ENCODE assay signal across 10 mouse cellular contexts in genomic region chr6:85136784-85137183, GRCm38 (mm10). TPM values are rescaled to one million over a fixed set of nuclear protein-coding genes. Genes with fewer than 3 reads are reported as not detected.
DNase-seq lines count a peak whose midpoint lies in the region; ATAC-seq and TF ChIP-seq lines count a peak whose summit lies in the region.
"Not testable (repeated sequence)": the region's sequence is repeated elsewhere in the genome, so short reads cannot be mapped to it uniquely, and the experiment has no call there.
"Had no signal": no experiment of that assay in that cellular context is flagged by ENCODE, and none has a peak within 500 bp of the region (broad histone marks: within the 10 kb centered on the region; RNA-seq: fewer than 3 reads in every experiment).

No protein-coding gene starts in this region.

- H3K4me2 ChIP-seq in forebrain, embryonic 14.5 days (ENCODE audit: low read length) = peak overlapping the region; percentile 58
- H3K4me2 ChIP-seq in heart, embryonic 16.5 days (ENCODE audit: low read depth, low read length) = peak overlapping the region; percentile 68
- peak overlapping the region; percentile 80 for H3K4me2 ChIP-seq in intestine, postnatal 0 days (replicated peaks; ENCODE audit: low read depth)
- peak overlapping the region; percentile 53 for H3K4me2 ChIP-seq in limb, embryonic 15.5 days
- H3K4me2 ChIP-seq in lung, postnatal 0 days (replicated peaks; ENCODE audit: low read depth, low read length) = peak overlapping the region; percentile 59
- peak overlapping the region; percentile 76 for H3K4me2 ChIP-seq in neural tube, embryonic 12.5 days (replicated peaks)

- H3K36me3 ChIP-seq in forebrain, embryonic 14.5 days (ENCODE audit: control insufficient read depth, insufficient read depth, low read length); lung, postnatal 0 days (ENCODE audit: insufficient read depth, low read length); neural tube, embryonic 12.5 days: not testable (repeated sequence)
- H3K36me3 ChIP-seq in heart, embryonic 16.5 days (ENCODE audit: control insufficient read depth, insufficient read depth) = peaks cover 12% of the 10 kb centered on the region
- H3K36me3 ChIP-seq in intestine, postnatal 0 days (ENCODE audit: control insufficient read depth, insufficient read depth) = peaks cover 18% of the 10 kb centered on the region
- peaks cover 18% of the 10 kb centered on the region for H3K36me3 ChIP-seq in limb, embryonic 15.5 days

- H3K27ac ChIP-seq in cortical plate, adult 2 months (ENCODE audit: insufficient read depth, low read length); forebrain, embryonic 14.5 days (ENCODE audit: low read depth, low read length); heart, embryonic 16.5 days (ENCODE audit: low read length); intestine, postnatal 0 days (ENCODE audit: low read depth, low read length); lung, postnatal 0 days (ENCODE audit: low read length); neural tube, embryonic 12.5 days: not testable (repeated sequence)
- peak overlapping the region; percentile 97 for H3K27ac ChIP-seq in limb, embryonic 15.5 days

- TF ChIP-seq POLR2A in cortical plate, adult 2 months (IDR thresholded peaks at IDR 0.05; ENCODE audit: extremely low read depth, insufficient read depth, low read length) = not testable (repeated sequence)

- not testable (repeated sequence) for H3K9me3 ChIP-seq in forebrain, embryonic 14.5 days (replicated peaks; ENCODE audit: control insufficient read depth, low read length); heart, embryonic 16.5 days (replicated peaks; ENCODE audit: control insufficient read depth, low read length); intestine, postnatal 0 days (ENCODE audit: control insufficient read depth); limb, embryonic 15.5 days; lung, postnatal 0 days (ENCODE audit: low read length); neural tube, embryonic 12.5 days

- TF ChIP-seq EP300 in lung, postnatal 0 days (IDR thresholded peaks at IDR 0.05) = not testable (repeated sequence)

- TF ChIP-seq CTCF in cortical plate, adult 2 months (IDR thresholded peaks at IDR 0.05; ENCODE audit: extremely low read depth, insufficient read depth, low read length); intestine, postnatal 0 days (IDR thresholded peaks at IDR 0.05; ENCODE audit: low read depth); lung, postnatal 0 days (IDR thresholded peaks at IDR 0.05): not testable (repeated sequence)

- 61% methylated on average over 7 of the region's 7 CpGs for WGBS in forebrain, embryonic 14.5 days
- 60% methylated on average over 7 of the region's 7 CpGs for WGBS in heart, embryonic 16.5 days
- 54% methylated on average over 7 of the region's 7 CpGs for WGBS in intestine, postnatal 0 days
- whole genome bisulfite sequencing in limb, embryonic 15.5 days = 55% methylated on average over 7 of the region's 7 CpGs
- WGBS in lung, postnatal 0 days = 49% methylated on average over 7 of the region's 7 CpGs
- WGBS in neural tube, embryonic 12.5 days = 66% methylated on average over 7 of the region's 7 CpGs

- not testable (repeated sequence) for H3K4me1 ChIP-seq in cortical plate, adult 2 months (ENCODE audit: control insufficient read depth, insufficient read depth, low read length); forebrain, embryonic 14.5 days (ENCODE audit: control insufficient read depth, insufficient read depth, low read length); heart, embryonic 16.5 days (ENCODE audit: control insufficient read depth, insufficient read depth, low read length); intestine, postnatal 0 days (replicated peaks; ENCODE audit: control insufficient read depth, insufficient read depth, low read length); limb, embryonic 15.5 days; lung, postnatal 0 days (ENCODE audit: insufficient read depth, low read depth, low read length); neural tube, embryonic 12.5 days

- not testable (repeated sequence) for ATAC-seq in forebrain, embryonic 14.5 days; heart, embryonic 16.5 days (replicated peaks; ENCODE audit: extremely low read depth, insufficient read depth, low FRiP score); limb, embryonic 15.5 days (ENCODE audit: insufficient number of reproducible peaks, low FRiP score, low TSS enrichment, low read depth); lung, postnatal 0 days; neural tube, embryonic 12.5 days (ENCODE audit: low FRiP score, low read depth)
- ATAC-seq in intestine, postnatal 0 days = 0 out of 2 replicates have a peak, but pooled peaks have one; percentile 1

- not testable (repeated sequence) for H3K9ac ChIP-seq in forebrain, embryonic 14.5 days (ENCODE audit: low read length); intestine, postnatal 0 days (ENCODE audit: low read depth, low read length); lung, postnatal 0 days (replicated peaks; ENCODE audit: low read depth)
- peak overlapping the region; percentile 94 for H3K9ac ChIP-seq in heart, embryonic 16.5 days (ENCODE audit: low read length)
- 0 out of 2 replicates have a peak overlapping the region, but pooled peaks have one; percentile 26 for H3K9ac ChIP-seq in limb, embryonic 15.5 days
- H3K9ac ChIP-seq in neural tube, embryonic 12.5 days = peak overlapping the region; percentile 74; the same call in 1 of the 2 replicates

- H3K4me3 ChIP-seq in cortical plate, adult 2 months (ENCODE audit: insufficient read depth, low read length) = peak overlapping the region; percentile 61
- peak overlapping the region; percentile 67 for H3K4me3 ChIP-seq in forebrain, embryonic 14.5 days (ENCODE audit: low read depth, low read length)
- H3K4me3 ChIP-seq in heart, embryonic 16.5 days (ENCODE audit: low read length) = peak overlapping the region; percentile 93
- H3K4me3 ChIP-seq in intestine, postnatal 0 days (ENCODE audit: low read depth, low read length) = peak overlapping the region; percentile 86
- peak overlapping the region; percentile 87 for H3K4me3 ChIP-seq in limb, embryonic 15.5 days
- peak overlapping the region; percentile 67 for H3K4me3 ChIP-seq in lung, postnatal 0 days (ENCODE audit: low read depth, low read length)
- not testable (repeated sequence) for H3K4me3 ChIP-seq in neural tube, embryonic 12.5 days

- H3K27me3 ChIP-seq in forebrain, embryonic 14.5 days (replicated peaks; ENCODE audit: control insufficient read depth, insufficient read depth, low read length); heart, embryonic 16.5 days (ENCODE audit: control insufficient read depth, insufficient read depth, low read length); intestine, postnatal 0 days (replicated peaks; ENCODE audit: control insufficient read depth, insufficient read depth, low read length); limb, embryonic 15.5 days; lung, postnatal 0 days (replicated peaks; ENCODE audit: insufficient read depth, low read length); neural tube, embryonic 12.5 days (replicated peaks): not testable (repeated sequence)

- DNase-seq in CD4-positive helper T cell, adult 2 months (ENCODE audit: low read depth, low spot score) = peak; percentile 7
- not testable (repeated sequence) for DNase-seq in forebrain, embryonic 14.5 days (ENCODE audit: low spot score); lung, postnatal 0 days (ENCODE audit: low spot score)

RNA-seq across cellular contexts. Expression of gene Spr, which starts 0.8 kb away (rescaled TPM):
- polyA plus RNA-seq in cortical plate, adult 2 months (2012; rRNA removed) = 15.3 and 18.5 TPM in 2 replicates
- polyA plus RNA-seq in forebrain, embryonic 14.5 days (2014; fragmentation: Nextera tagmentation; extraction: Ambion mirVana) = 57.6 and 59.4 TPM in 2 replicates
- 61.1 and 61.8 TPM in 2 replicates for polyA plus RNA-seq in heart, embryonic 16.5 days (2015; fragmentation: Nextera tagmentation; extraction: Ambion mirVana)
- polyA plus RNA-seq in intestine, postnatal 0 days (2015; fragmentation: Nextera tagmentation; extraction: Ambion mirVana) = 66.2 and 70.7 TPM in 2 replicates
- 38.4 and 47.1 TPM in 2 replicates for polyA plus RNA-seq in limb, embryonic 15.5 days (2015; fragmentation: Nextera tagmentation; extraction: Ambion mirVana)
- polyA plus RNA-seq in lung, postnatal 0 days (2015; fragmentation: Nextera tagmentation; extraction: Ambion mirVana) = 45.3 and 54.3 TPM in 2 replicates
- polyA plus RNA-seq in neural tube, embryonic 12.5 days (2016; fragmentation: Nextera tagmentation; extraction: Ambion mirVana) = 28.3 and 34.8 TPM in 2 replicates

RNA-seq across cellular contexts. Expression of gene Emx1, which starts 50.5 kb away (rescaled TPM):
- polyA plus RNA-seq in cortical plate, adult 2 months (2012; rRNA removed) = 46.4 and 51.2 TPM in 2 replicates
- 61.3 and 68.6 TPM in 2 replicates for polyA plus RNA-seq in forebrain, embryonic 14.5 days (2014; fragmentation: Nextera tagmentation; extraction: Ambion mirVana)
- not detected in 2 replicates for polyA plus RNA-seq in heart, embryonic 16.5 days (2015; fragmentation: Nextera tagmentation; extraction: Ambion mirVana)
- polyA plus RNA-seq in intestine, postnatal 0 days (2015; fragmentation: Nextera tagmentation; extraction: Ambion mirVana) = not detected in 2 replicates
- polyA plus RNA-seq in limb, embryonic 15.5 days (2015; fragmentation: Nextera tagmentation; extraction: Ambion mirVana) = 0.20 TPM in 1 of 2 replicates, not detected in the other
- polyA plus RNA-seq in lung, postnatal 0 days (2015; fragmentation: Nextera tagmentation; extraction: Ambion mirVana) = not detected in 2 replicates
- polyA plus RNA-seq in neural tube, embryonic 12.5 days (2016; fragmentation: Nextera tagmentation; extraction: Ambion mirVana) = 0.16 TPM in 1 of 2 replicates, not detected in the other
- polyA plus RNA-seq: adrenal gland, adult 2 months; Patski had no signal

Comparison
In these comparisons a context has a peak if more than half of its experiments do, and no peak if none do; other contexts are left out.
1. RNA of gene Emx1, which starts 50.5 kb away (polyA plus RNA-seq): 61.3 to 68.6 TPM in forebrain, embryonic 14.5 days and 46.4 to 51.2 TPM in cortical plate, adult 2 months; 0.20 TPM in limb, embryonic 15.5 days, 0.16 TPM in neural tube, embryonic 12.5 days, not detected in heart, embryonic 16.5 days, not detected in intestine, postnatal 0 days and not detected in lung, postnatal 0 days; every median in the first group is over 10 times any median in the second.
2. Peak in every context shown above with its lines, with median percentiles within 50 percentile points of each other: H3K4me2 ChIP-seq.